Mouse (Mus musculus): ENCODE results near the gene E130311K13Rik. TPM values are rescaled to one million over a fixed set of nuclear protein-coding genes. Genes with fewer than 3 reads are reported as not detected.

The E130311K13Rik gene
- total RNA-seq (2021) = 1 to 10 TPM; 4.0 to 4.7 TPM
- long read RNA-seq, experiment 1, transcript E130311K13Rik-201 (5 exons, 1,640 nt) = major isoform, 6 of 7 reads
- long read RNA-seq, experiment 1, partial matches to known transcripts = 0 of 7 reads
- long read RNA-seq, experiment 1, other reads (novel, unspliced or antisense) = 1 of 7 reads
- long read RNA-seq, experiment 2, transcript E130311K13Rik-201 (5 exons, 1,640 nt) = major isoform, 7 of 13 reads
- long read RNA-seq, experiment 2, partial matches to known transcripts = 2 of 13 reads
- long read RNA-seq, experiment 2, other reads (novel, unspliced or antisense) = 4 of 13 reads

DNA sequence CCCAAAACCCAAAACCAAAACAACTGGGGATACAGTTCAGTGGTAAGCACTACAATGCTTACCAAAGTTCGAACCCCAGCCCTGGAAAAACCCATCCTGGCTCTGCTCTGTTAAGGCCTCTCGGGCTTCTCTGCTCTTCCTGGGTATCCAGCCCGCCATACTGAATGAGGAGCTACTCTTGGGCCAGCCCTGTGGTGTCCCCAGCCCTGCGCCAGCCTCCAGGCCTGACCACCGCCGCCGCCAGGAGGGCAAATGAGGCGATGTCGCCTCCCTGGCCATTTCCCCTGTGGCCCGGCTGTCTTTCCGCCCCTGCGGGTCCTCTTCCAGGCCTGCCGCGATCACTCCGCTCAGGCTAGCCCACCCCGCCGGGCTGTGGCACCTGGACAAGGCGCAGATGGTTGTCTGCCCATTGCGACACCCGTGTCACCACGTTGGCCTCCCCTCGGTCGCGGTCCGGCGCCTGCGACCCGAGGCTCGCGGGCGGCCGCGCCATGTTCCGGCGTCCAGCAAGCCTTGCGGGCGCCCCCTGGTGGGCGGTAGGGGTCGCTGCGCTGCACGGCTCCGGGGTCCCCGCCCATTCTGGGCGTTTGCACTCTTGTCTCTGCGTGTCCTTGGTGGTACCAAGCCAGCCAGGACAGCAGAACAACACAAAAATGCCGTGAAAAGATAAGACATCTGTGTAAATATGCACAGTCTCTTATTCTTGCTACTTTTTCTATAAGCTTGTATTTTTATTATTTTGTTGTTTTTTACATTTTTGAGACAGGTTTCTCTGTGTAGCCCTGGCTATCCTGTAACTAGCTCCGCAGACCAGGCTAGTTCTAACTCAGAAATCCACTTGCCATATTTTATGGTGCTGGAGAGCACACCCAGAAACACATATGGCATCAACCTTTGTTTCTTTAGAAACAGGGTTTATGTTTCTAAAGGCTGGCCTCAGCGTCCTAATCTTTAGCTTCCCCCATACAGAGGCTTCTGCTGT is at the start of gene E130311K13Rik:
Gene E130311K13Rik, minus strand, starts transcription at position 595 of the 982 bp plus-strand sequence.
- DNase-seq = peak; percentile 82

DNA sequence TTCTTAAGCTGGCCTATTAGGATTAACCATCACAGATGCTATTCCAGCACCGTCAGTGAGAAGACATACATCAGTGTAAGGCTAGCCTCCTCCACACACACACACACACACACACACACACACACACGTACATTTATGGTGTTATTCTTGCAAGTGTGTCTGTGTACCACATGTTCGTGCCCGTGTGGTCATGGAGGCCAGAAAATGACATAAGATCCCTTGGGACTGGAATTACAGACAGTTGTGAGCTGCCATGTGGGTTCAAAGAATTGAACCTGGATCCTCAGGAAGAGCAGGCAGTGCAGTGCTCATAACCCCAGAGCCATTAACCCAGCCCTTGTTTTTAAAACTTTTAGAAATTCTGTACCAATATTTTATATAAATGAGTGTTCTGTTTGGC is 48.6 kb upstream of the E130311K13Rik start:
- DNase-seq = no peak

DNA sequence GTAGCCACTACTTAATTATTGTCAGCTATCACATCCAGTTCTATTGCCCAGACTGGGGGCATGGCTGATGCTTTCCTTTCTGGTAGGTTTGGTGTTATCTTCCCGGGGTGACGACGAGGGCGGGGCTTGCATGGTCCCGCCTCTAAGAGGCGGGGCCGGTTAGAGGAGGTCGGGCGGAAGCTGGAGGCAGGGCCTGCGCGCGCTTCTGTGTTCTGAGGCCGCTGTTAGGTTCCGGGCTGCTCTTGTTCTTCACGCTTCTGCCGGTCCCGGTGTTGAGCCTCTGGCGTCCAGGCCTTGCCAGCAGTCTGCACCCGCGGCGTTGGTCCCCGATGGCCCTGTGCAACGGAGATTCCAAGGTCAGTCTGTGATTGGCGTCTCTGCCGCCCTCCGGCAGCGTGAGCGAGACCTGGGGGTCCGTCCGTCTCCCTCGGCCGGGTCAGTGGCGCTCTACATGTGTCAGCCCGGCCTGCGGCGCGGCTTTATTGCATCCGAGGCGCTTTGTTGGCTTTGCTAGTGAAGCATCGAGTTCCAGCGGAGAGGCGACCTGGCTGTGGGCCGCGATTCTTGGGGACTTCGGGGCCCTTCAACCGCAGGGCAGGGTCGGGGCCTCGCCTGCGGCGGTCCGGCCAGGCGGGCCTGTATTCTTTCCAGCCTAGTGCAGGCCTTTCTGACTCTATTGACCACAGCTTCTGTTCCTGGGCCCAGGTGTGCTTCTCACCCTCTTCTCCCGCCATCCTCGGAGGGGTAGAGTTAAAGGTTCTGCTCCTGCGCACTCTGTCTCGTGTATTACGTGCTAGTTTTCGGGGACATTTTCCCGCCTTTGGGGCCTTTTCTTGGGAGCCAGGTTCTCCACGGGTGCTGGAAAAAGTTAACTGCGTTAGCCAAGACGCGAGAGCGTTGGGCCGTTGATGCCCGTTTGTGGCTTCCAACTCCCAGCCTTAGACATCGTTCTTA is 47.0 kb upstream of the E130311K13Rik start, which contains the start of gene Gmps:
Gene Gmps, plus strand, starts transcription at position 152 of the 954 bp plus-strand sequence.
- DNase-seq = peak; percentile 90

GRCm38 (mm10) chr3:63965929-63966328 is 36.7 kb upstream of the E130311K13Rik start:
- DNase-seq = no peak

GRCm38 (mm10) chr3:63964922-63965249 is 35.6 kb upstream of the E130311K13Rik start:
- no peak for DNase-seq

DNA sequence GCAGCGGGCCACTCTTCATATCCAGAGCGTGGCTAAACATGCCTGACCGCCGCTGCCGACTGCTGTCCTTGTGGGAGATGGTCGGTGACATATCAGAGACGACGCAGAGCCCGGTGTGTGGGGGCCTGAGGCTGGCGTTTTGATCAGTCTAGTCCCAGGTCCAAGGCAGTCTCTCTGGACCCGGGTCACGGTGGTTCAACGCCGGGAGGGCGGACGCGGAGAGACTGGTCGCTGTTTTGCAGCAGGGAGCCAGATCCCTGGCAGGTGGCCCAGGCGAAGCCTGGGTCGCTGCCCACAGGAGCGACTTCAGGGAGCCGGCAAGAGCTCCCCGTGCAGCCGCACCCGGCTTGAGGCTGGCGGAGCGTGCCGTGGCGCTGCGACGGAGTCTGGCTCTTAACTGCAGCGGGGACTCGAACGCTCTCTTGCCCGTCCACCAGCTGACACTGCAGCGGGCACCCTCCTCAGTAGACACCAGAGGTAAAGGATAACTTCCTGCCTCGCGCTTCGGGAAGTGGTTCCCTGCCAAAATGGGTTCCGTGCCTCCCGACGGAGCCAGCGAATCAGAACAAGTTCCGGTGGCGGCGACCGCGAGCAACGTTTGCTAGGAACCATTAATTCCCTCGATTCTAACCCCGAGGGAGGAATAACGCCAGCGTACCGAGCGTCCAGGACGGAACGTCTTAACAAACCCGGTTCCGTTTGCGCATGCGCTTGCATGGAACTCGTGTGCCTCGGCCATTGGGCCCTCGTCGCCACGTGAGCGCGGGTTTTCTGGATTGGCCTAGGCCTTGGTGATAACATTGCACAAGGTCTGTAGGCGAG is 35.0 kb upstream of the E130311K13Rik start, which contains the start of gene Slc33a1:
Gene Slc33a1, minus strand, starts transcription at position 669 of the 822 bp plus-strand sequence.
- peak; percentile 96 for DNase-seq

GRCm38 (mm10) chr3:63963421-63964099 is 34.3 kb upstream of the E130311K13Rik start:
- DNase-seq = peak; percentile 5

DNA sequence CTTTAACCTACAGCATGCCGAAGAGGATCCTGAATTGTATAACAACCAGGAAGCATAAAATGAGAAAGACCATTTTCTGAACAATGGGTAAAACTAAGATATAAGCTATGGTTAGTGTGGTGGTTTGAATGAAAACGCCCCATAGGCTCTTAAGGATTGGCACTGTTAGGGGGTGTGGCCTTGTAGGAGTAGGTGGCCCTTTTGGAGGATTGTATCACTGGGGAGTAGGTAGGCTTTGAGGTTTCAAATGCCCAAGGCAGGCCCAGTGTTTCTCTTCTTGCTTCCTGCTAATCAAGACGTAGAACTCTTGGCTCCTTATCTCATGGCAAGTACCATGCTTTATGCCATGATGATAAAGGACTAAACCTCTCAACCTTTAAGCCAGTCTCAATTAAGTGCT is 20.6 kb upstream of the E130311K13Rik start:
- no peak for DNase-seq

GRCm38 (mm10) chr3:63941204-63941850 is 12.1 kb upstream of the E130311K13Rik start:
- no peak for DNase-seq

- no peak for DNase-seq
These were observed 9.7 kb upstream of the E130311K13Rik start for GRCm38 (mm10) chr3:63938928-63939327.

- no peak for DNase-seq
These were observed 9.6 kb downstream of the E130311K13Rik start for GRCm38 (mm10) chr3:63919634-63920033.

- DNase-seq = no peak
These were observed 19.0 kb downstream of the E130311K13Rik start for GRCm38 (mm10) chr3:63910301-63910700.

GRCm38 (mm10) chr3:63905241-63905640 is 24.0 kb downstream of the E130311K13Rik start:
- DNase-seq = no peak

DNA sequence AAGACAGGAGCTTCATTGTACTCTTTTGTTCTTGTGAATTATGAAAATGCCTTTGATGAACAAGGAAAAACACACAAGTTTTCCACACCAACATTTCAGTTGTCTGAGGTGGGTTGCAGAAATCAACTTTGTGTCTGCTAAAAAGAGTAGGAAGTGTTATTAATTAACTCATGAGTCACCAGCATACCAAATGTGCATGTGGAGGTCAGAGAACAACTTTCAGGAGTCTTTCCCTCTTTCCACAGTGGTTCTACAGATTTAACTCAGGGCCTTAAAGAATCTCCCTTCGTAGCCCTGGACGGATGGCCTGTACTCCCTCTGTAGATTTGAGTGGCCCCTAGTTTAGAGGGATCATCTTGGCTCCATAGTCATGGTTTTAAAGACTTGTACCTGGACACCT is 25.1 kb downstream of the E130311K13Rik start:
- no peak for DNase-seq

DNA sequence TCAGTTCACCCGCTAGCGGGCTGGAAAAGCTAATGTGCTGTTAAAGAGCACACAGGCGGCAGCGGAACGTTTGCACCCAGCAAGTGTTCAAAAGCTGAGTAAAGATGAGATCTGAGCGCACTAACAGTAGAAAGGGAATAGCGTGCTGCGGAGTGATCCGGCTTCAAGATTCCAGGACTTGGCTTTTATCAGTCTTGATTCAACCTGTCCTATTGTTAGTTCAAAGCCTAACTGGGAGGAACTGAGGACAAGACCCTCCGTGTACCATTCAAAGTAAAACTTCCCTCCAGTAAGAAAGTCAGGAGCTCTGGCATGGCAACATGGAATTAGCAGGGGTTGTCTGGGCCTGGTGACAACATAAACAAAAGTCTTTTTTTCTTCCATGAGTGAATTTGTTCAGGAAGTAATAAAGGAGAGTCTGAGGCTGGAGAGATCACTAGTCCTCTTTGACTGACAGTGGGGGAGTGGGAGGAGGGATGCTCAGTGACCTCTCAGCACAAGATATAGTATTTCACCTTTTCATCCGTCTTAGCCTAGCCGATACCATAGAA is 29.2 kb downstream of the E130311K13Rik start:
- no peak for DNase-seq

GRCm38 (mm10) chr3:63899309-63899695 is 30.0 kb downstream of the E130311K13Rik start, which contains the start of gene Plch1:
Gene Plch1 (minus strand): TSS chr3:63899472.
- DNase-seq = no peak

DNA sequence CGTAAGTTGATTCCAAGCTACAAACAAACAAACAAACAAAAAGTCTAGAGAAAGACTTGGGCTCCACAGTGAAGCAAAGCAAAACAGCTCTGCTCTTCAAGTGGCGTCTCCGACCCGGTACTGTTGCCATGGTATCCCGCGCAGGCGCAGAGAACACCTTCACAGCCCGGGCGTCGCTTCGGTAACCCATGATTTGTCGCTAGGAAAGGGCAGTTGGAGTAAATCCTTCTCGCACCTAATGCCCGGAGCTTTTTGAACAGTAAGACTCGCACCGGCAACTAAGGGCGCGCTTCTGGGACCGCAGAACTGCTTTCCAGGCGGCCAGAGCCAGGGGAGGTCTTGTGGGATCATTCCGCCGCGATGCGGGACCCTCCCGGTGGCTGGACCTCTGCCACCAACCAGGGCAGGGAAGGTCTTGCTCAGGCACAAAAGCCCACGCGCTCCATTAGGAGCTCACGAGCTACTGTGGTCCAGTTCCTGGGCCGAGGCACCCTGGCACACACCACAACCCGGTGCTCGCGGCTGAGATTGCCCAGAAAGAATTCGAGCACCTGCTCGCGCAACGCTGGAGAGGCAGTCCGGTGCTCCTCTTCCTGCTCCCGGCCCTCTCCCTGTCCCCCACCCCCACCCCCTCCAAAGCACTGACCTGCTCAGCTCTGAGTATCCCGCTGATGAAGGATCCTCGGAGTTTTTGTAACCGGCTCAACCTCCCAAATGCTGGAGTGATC is 30.5 kb downstream of the E130311K13Rik start:
- peak; percentile 29 for DNase-seq

DNA sequence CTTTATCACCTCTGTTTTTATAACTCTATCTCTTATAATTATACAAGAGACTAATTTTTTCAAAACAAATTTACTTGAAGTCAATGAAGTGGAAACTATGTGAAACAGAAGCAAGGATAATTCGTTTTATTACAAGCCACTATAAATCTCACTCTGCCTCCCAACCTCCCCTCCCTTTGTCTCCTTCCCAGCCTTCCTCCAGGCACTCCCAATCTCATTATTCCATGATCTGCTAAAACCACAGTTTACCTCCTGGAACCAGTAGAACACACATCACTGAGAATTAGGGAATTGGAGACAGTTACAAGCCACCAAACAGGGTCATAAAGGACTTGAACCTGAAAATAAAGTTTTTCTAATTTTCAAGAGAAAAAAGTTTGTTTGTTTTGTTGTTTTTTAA is 32.1 kb downstream of the E130311K13Rik start:
- DNase-seq = no peak

DNA sequence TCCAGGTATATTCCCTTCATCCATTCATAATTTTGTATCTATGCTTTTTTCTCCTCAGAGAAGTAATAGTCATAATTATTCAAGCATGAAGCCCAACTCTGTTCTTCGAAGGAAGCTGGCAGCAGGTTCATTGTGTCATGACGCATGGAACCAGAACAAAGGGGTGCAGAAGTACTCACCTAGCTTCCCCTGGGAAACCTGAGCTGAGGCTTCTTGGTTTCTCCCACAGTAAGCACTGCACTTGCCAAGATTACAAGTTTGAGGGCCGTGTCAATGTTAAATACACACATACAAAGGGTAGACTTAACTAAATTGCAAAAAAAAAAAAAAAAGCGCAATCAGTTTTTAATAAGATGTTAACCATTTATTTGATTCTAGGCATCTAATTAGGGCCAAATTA is 33.0 kb downstream of the E130311K13Rik start:
- DNase-seq = no peak

Measured in gastrocnemius, postnatal 25 days (tissue).